Mouse (Mus musculus): ENCODE results near the gene Dhodh.

GRCm38 (mm10) chr8:109656860-109657259 is 48.4 kb upstream of the Dhodh start:
- no peak for TF ChIP-seq CTCF (IDR thresholded peaks at IDR 0.05; ENCODE audit: control insufficient read depth, insufficient read depth, insufficient read length)
- TF ChIP-seq CEBPB (IDR thresholded peaks at IDR 0.05; ENCODE audit: low read depth): no peak
- no peak for TF ChIP-seq MAX (IDR thresholded peaks at IDR 0.05)
- no peak for TF ChIP-seq MYOG (IDR thresholded peaks at IDR 0.05; ENCODE audit: control insufficient read depth, extremely low read depth, insufficient read length)
- TF ChIP-seq FOSL1 (IDR thresholded peaks at IDR 0.05; ENCODE audit: insufficient read depth, low read length, poor library complexity, severe bottlenecking): no peak
- no peak for TF ChIP-seq USF1 (IDR thresholded peaks at IDR 0.05; ENCODE audit: low read depth)
- no peak for TF ChIP-seq MYOD1 (IDR thresholded peaks at IDR 0.05; ENCODE audit: control insufficient read depth, insufficient read length, low read depth)
